Mouse (Mus musculus) regulatory T cell (primary cell): Measurements from ENCODE around the gene Olfr314.
"Not testable (repeated sequence)": the region's sequence is repeated elsewhere in the genome, so short reads cannot be mapped to it uniquely, and the experiment has no call there.

ENCODE experiments used
- in situ Hi-C: fragments of 300-600 bp; cut with MboI, MseI; formaldehyde crosslinking; loops from one replicate; pipeline ENCODE4 v1.15.1; 2025; ENCODE audit warnings: high pct_unique_total_duplicates

The Olfr314 gene

GRCm38 (mm10) chr11:58832541-58832940 is 49.8 kb downstream of the Olfr314 start:
- in situ Hi-C loops: not testable (repeated sequence)
